Mouse (Mus musculus): ENCODE results near the gene Cep95. TPM values are rescaled to one million over a fixed set of nuclear protein-coding genes. Genes with fewer than 3 reads are reported as not detected.

Cep95 gene
- 10 to 100 TPM; 26.0 to 32.4 TPM for polyA plus RNA-seq (2017; shearing (Covaris generic))

GRCm38 (mm10) chr11:106788775-106789459 lies at the start of gene Cep95, which contains the start of gene Ddx5:
TSS of gene Cep95 (plus strand) at chr11:106789252.
TSS of gene Ddx5 (minus strand) at chr11:106789185.

GRCm38 (mm10) chr11:106750121-106750751 lies 38.8 kb upstream of the Cep95 start, which contains the start of gene Pecam1:
TSS of gene Pecam1 (minus strand) at chr11:106750628.

GRCm38 (mm10) chr11:106751039-106752018 lies 37.7 kb upstream of the Cep95 start, which contains the start of gene Milr1:
TSS of gene Milr1 (plus strand) at chr11:106751226.

GRCm38 (mm10) chr11:106779388-106780088 lies 9.5 kb upstream of the Cep95 start, which contains the start of gene Polg2:
TSS of gene Polg2 (minus strand) at chr11:106779537.

Other genes with a start within 250 kb of the Cep95 start
- 10 to 100 TPM; 17.6 to 28.6 TPM for gene Tex2, start 175.8 kb upstream of the Cep95 start, polyA plus RNA-seq (2017; shearing (Covaris generic))
- 100 to 1,000 TPM in 1 of 2 experiments, 10 to 100 TPM in 1; 95.9 to 101 TPM for gene Pecam1, start 38.6 kb upstream of the Cep95 start, polyA plus RNA-seq (2017; shearing (Covaris generic))
- gene Milr1, start 38.0 kb upstream of the Cep95 start, polyA plus RNA-seq (2017; shearing (Covaris generic)) = 10 to 100 TPM in 1 of 2 experiments, 1 to 10 TPM in 1; 9.5 to 11.1 TPM
- 10 to 100 TPM; 18.9 to 31.9 TPM for gene Polg2, start 9.7 kb upstream of the Cep95 start, polyA plus RNA-seq (2017; shearing (Covaris generic))
- gene Ddx5, start 67 bp upstream of the Cep95 start, polyA plus RNA-seq (2017; shearing (Covaris generic)) = 100 to 1,000 TPM; 576 to 643 TPM
- 10 to 100 TPM; 16.9 to 58.4 TPM for gene Smurf2, start 131.5 kb downstream of the Cep95 start, polyA plus RNA-seq (2017; shearing (Covaris generic))
- gene Kpna2, start 210.3 kb downstream of the Cep95 start, polyA plus RNA-seq (2017; shearing (Covaris generic)) = 10 to 100 TPM; 89.2 to 89.8 TPM
- gene 1810010H24Rik, start 236.4 kb downstream of the Cep95 start, polyA plus RNA-seq (2017; shearing (Covaris generic)) = 1 to 10 TPM in 1 of 2 experiments, under 1 TPM in 1; 0.54 to 2.9 TPM